Mouse (Mus musculus) ES-E14 (cell line): ENCODE data around the gene Setmar.

Source experiments
- CHD2 ChIP-seq: IDR thresholded peaks from 2 replicates; pipeline ENCODE4 v1.6.1; 2014; ENCODE audit warnings: mild to moderate bottlenecking, low read depth, low read length, inconsistent platforms
- MAFK ChIP-seq: IDR thresholded peaks from 2 replicates; pipeline ENCODE4 v1.6.1; 2014; ENCODE audit warnings: mild to moderate bottlenecking, low read depth, low read length, inconsistent platforms; ENCODE audit not compliant: insufficient read depth
- ZC3H11A ChIP-seq: IDR thresholded peaks from 2 replicates; pipeline ENCODE4 v1.6.1; 2012; ENCODE audit warnings: low read depth, mild to moderate bottlenecking, inconsistent platforms, low read length, borderline replicate concordance

- TF ChIP-seq ZC3H11A = no peak
- no peak for TF ChIP-seq MAFK
- TF ChIP-seq CHD2 = no peak
Measured at GRCm38 (mm10) chr6:108114971-108115370, 50.1 kb downstream of the Setmar start.
